Mouse (Mus musculus) adrenal gland (tissue): Measurements from ENCODE around the gene Kdelc1.

ENCODE experiments used
- intact Hi-C: fragments of 180-260 bp; cut with DNase I; formaldehyde crosslinking; loops from one replicate; pipeline ENCODE4 v1.15.1; 2025

Gene Kdelc1

GRCm38 (mm10) chr1:44064625-44065024 lies 54.0 kb downstream of the Kdelc1 start:
- intact Hi-C loops, result loop anchor here (5.0 to 10.0 kb wide), 2 partner anchors 162 to 300 kb away; no protein-coding TSS in a partner anchor

DNA sequence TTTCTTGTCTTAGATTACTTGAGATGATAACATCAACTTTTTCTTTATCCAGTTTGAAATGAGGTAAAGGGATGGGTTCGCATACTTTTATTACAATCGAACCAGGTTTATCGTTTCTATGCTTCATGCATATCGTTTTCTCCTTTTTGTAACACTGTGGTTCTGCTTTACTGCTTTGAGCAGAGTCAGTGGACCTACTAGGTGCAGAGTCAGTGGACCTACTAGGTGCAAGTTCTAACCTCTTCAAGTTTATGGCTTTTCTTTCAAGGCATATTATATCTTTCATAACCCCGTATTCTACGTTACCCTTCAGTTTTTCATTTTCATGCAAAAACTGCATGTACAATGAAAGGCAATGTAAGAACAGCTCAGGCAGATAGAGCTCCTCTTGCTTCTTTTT lies 55.2 kb downstream of the Kdelc1 start:
- intact Hi-C loops, result loop anchor here (5.0 to 10.0 kb wide), 2 partner anchors 161 to 299 kb away; no protein-coding TSS in a partner anchor

GRCm38 (mm10) chr1:44061836-44062235 lies 56.8 kb downstream of the Kdelc1 start, which contains the start of gene Gm8251:
Gm8251 (minus strand) TSS chr1:44061936.
- intact Hi-C loops, result loop anchor here (5.0 to 10.0 kb wide), 2 partner anchors 160 to 297 kb away; no protein-coding TSS in a partner anchor

GRCm38 (mm10) chr1:44057805-44058204 lies 60.8 kb downstream of the Kdelc1 start:
- intact Hi-C loops, result no loop called here
